Mouse (Mus musculus) ES-Bruce4 (cell line): ENCODE results near the gene Cfap43. TPM values are rescaled to one million over a fixed set of nuclear protein-coding genes. Genes with fewer than 3 reads are reported as not detected.

Source experiments
- H3K27ac ChIP-seq: 2 replicates; pipeline ENCODE4 v1.5.1; 2012; ENCODE audit warnings: low read length, inconsistent platforms; ENCODE audit not compliant: insufficient read depth
- H3K27me3 ChIP-seq: 2 replicates; pipeline ENCODE4 v1.6.1; 2012; ENCODE audit warnings: mild to moderate bottlenecking, low read length, inconsistent platforms; ENCODE audit not compliant: control insufficient read depth, poor library complexity, insufficient read depth, severe bottlenecking
- H3K36me3 ChIP-seq: 2 replicates; pipeline ENCODE4 v1.6.1; 2012; ENCODE audit warnings: inconsistent platforms, mild to moderate bottlenecking, low read length, moderate library complexity; ENCODE audit not compliant: control insufficient read depth, poor library complexity, insufficient read depth, severe bottlenecking
- H3K4me1 ChIP-seq: one replicate; pipeline ENCODE4 v1.8.1; 2011; ENCODE audit warnings: low read length; ENCODE audit not compliant: control insufficient read depth, insufficient read depth
- H3K4me3 ChIP-seq: 2 replicates; pipeline ENCODE4 v1.5.1; 2011; ENCODE audit warnings: low read depth, mild to moderate bottlenecking, low read length
- H3K9ac ChIP-seq: 2 replicates; pipeline ENCODE4 v1.6.1; 2012; ENCODE audit warnings: low read depth, mild to moderate bottlenecking, inconsistent platforms; ENCODE audit not compliant: poor library complexity, severe bottlenecking
- H3K9me3 ChIP-seq: replicated peaks from 2 replicates; pipeline ENCODE4 v1.6.1; 2012; ENCODE audit warnings: mild to moderate bottlenecking, low read length, inconsistent platforms; ENCODE audit not compliant: control insufficient read depth, poor library complexity, insufficient read depth, severe bottlenecking
- CTCF ChIP-seq: IDR thresholded peaks from one replicate; pipeline ENCODE4 v1.8.1; 2011; ENCODE audit warnings: low read depth, low read length
- EP300 ChIP-seq: IDR thresholded peaks from 2 replicates; pipeline ENCODE4 v1.6.1; 2011; ENCODE audit warnings: low read depth, low read length; ENCODE audit not compliant: insufficient read depth
- POLR2A ChIP-seq: IDR thresholded peaks from one replicate; pipeline ENCODE4 v1.8.1; 2011; ENCODE audit warnings: low read length; ENCODE audit not compliant: insufficient read depth
- polyA plus RNA-seq: library from polyadenylated mRNA; stranded (reverse); fragments of >200 nt; gene quantifications from 2 replicates; pipeline ENCODE4 v1.2.4, GENCODE M21; 2011; ENCODE audit warnings: low read depth; ENCODE audit not compliant: missing spikeins, insufficient read depth, insufficient read length

Gene Cfap43
- polyA plus RNA-seq, 1 experiment, result 10.4 TPM

DNA sequence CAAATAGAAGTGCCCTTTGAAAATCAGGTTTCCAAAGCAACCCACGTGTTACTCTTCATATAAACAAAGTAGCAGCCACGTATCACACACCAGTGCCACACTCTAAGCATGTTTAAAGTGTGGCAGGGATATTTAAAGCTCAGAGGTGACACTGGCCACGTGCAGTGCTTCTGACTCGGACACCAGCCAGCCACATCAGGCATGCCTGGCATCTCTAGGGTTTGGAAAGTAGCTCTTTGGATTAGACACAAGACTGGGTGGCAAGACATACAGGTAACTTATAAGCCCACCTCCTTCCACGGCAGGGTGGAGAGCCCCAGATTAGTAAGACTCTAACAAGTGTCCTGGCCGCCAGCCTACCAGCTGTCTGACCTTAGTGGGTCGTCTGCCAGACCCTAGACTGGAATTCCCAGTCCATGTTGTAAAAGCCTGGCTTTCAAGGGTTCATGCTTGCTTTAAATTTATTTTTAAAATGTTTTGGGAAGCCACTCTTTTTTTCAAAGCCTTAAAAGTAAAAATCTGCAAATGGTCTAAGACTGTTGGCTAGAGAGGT, 33.8 kb downstream of the Cfap43 start:
- H3K9ac ChIP-seq, result no peak overlapping the region
- no peak overlapping the region for H3K27ac ChIP-seq
- H3K9me3 ChIP-seq, result no peaks in the 10 kb centered on the region
- H3K27me3 ChIP-seq, result no peaks in the 10 kb centered on the region
- no peak for TF ChIP-seq EP300
- TF ChIP-seq CTCF, result no peak
- TF ChIP-seq POLR2A, result no peak
- H3K4me3 ChIP-seq, result no peak overlapping the region
- no peaks in the 10 kb centered on the region for H3K36me3 ChIP-seq
- no peaks in the 10 kb centered on the region for H3K4me1 ChIP-seq

DNA sequence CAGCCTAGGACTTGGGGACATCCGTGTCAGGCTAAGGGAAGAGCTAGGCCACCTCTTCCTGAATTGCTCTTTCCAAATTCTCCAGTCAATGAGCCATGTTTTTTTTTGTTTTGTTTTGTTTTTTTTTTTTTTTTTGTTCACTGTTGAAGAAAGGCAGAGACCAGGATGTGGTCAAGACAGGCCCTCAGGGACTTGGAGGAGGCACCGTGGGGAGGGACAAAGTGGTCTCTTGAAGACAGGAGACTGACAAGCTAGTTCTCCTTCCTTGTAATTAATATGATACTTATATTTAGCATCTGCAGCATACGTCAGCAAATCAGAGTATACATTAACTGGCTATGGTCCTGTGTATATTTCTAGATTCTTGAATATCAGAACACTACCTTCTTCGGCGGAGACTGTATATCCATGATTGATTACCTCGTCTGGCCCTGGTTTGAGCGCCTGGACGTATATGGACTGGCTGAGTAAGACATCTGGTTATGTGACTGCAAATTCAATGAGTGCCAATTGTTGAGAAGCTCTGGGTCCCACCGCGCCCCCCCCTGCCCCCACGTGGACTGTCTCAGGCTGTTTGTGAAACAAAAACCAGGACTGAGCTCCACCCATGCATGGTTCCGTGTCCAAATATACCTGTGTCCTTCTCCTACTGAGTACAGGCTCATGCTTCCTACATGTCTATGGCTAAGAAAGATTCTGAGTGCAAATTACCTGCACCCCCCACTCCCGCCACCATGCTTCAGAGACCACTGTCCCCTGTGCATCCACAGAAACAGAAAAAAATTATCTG, 34.6 kb downstream of the Cfap43 start:
- TF ChIP-seq CTCF (no peak), POLR2A (no peak), EP300 (no peak)
- no peaks in the 10 kb centered on the region for H3K27me3 ChIP-seq
- no peak overlapping the region for H3K4me3 ChIP-seq
- H3K4me1 ChIP-seq, result no peaks in the 10 kb centered on the region
- H3K9me3 ChIP-seq, result no peaks in the 10 kb centered on the region
- no peak overlapping the region for H3K9ac ChIP-seq
- H3K36me3 ChIP-seq, result no peaks in the 10 kb centered on the region
- H3K27ac ChIP-seq, result no peak overlapping the region

DNA sequence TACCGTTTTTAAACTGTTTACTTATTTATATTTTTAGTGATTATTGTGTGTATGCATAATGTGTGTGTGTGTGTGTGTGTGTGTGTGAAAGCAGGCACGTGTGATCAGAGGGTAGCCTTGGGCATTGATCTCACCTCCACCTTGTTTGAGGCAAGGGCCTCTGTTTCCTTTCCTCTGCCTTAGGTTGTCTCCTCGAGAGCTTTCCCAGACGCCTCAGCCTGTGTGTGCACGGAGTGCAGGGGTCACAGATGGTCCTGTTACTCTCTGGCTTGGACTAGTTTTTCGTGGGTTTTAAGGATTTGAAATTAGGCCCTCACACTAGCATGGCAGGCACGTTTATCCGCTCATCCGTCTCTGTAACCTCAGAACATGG, 36.2 kb downstream of the Cfap43 start:
- Histone ChIP-seq H3K9ac (no peak overlapping the region), H3K27me3 (no peaks in the 10 kb centered on the region), H3K9me3 (no peaks in the 10 kb centered on the region), H3K36me3 (no peaks in the 10 kb centered on the region), H3K4me1 (no peaks in the 10 kb centered on the region), H3K4me3 (no peak overlapping the region), H3K27ac (no peak overlapping the region)
- TF ChIP-seq EP300 (no peak), CTCF (no peak), POLR2A (no peak)

DNA sequence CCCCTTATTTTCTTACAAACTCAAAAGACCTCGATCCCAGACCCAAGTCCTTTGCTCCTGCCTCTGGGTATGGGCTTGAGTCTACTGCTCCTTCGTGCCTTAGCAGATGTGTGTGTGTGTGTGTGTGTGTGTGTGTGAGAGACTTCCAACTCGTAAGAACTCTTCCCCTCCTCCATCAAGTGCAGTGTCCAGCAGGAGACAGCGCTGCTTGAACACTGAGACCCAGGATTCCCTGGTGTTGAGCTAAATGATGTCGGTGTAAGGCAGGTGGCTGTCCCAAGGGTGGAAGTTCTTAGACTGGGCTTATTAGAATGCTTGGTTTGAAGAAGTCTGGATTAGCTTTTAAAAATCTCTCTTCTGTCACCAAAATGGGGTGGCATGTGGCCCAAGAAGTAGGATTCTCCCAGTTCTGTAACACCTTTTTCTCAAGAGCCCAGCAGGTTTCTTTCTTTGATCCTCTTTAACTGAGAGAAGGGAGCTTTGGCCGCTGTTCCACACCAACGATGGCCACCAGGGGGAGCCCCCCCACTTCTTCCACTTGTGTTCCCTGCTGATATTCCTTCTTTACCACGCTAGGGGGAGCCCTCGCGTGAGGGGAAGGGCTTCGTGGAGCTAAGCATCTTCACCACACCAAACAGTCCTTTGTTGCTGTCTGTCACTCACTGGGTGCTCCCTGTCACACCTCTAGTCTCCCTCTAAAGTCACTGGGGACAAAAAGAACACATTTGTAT, 36.8 kb downstream of the Cfap43 start:
- Histone ChIP-seq H3K36me3 (no peaks in the 10 kb centered on the region), H3K4me1 (no peaks in the 10 kb centered on the region), H3K27me3 (no peaks in the 10 kb centered on the region), H3K4me3 (no peak overlapping the region), H3K9ac (no peak overlapping the region), H3K9me3 (no peaks in the 10 kb centered on the region), H3K27ac (no peak overlapping the region)
- TF ChIP-seq POLR2A (no peak), CTCF (peak; percentile 100), EP300 (no peak)

DNA sequence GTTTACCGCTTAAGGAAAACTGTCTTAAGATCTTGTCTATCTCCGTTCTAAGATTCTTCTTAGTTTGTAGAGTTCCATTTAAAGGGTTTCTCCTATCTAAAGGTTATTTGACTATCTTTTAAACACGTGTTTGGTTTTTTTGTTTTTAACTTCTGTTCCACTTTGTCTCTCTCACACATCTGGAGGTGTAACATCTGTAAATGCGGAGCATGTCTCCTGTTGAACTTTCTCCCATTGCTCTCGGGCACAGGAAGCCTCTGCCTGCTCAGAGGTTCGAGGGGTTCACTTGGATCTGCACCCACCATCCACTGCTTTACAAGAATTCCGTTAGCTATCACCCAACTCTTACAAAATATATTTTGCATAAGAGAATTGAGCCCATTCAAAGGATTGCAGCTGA, 37.5 kb downstream of the Cfap43 start:
- H3K27ac ChIP-seq, result no peak overlapping the region
- no peaks in the 10 kb centered on the region for H3K27me3 ChIP-seq
- TF ChIP-seq POLR2A, result no peak
- no peak for TF ChIP-seq CTCF
- TF ChIP-seq EP300, result no peak
- H3K4me3 ChIP-seq, result no peak overlapping the region
- no peaks in the 10 kb centered on the region for H3K36me3 ChIP-seq
- no peaks in the 10 kb centered on the region for H3K4me1 ChIP-seq
- no peaks in the 10 kb centered on the region for H3K9me3 ChIP-seq
- H3K9ac ChIP-seq, result no peak overlapping the region

DNA sequence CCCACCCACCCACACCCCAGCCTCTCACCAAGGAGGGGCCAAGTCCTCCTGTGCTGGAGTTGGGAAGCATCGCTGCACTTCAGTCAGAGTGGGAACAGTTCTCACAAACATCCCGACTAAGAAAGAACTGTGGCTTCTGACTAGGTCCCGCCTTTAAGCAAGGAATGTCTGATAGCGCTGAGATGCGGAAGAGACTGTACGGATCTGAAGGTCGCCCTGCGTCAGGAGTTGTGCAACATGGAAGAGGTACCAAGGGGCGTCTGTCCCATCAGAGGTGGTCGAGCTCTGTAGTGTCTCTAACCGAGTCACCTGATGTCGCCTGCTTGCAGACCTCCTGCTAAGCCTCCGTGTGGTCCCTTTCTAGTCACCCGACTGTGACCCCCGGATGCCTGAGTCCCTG, 42.8 kb downstream of the Cfap43 start:
- TF ChIP-seq EP300, result no peak
- no peak for TF ChIP-seq CTCF
- TF ChIP-seq POLR2A, result no peak
- H3K36me3 ChIP-seq, result no peaks in the 10 kb centered on the region
- H3K27ac ChIP-seq, result no peak overlapping the region
- no peaks in the 10 kb centered on the region for H3K9me3 ChIP-seq
- H3K27me3 ChIP-seq, result no peaks in the 10 kb centered on the region; the same call in 1 of the 2 replicates
- no peaks in the 10 kb centered on the region for H3K4me1 ChIP-seq
- H3K9ac ChIP-seq, result no peak overlapping the region
- H3K4me3 ChIP-seq, result no peak overlapping the region
